Mouse (Mus musculus) thymus, adult 2 months (tissue): ENCODE results near the gene Med12l.

ENCODE experiments used
- CTCF ChIP-seq: fragments of 200-500 bp; IDR thresholded peaks from 2 replicates; pipeline ENCODE4 v1.5.1; 2012; ENCODE audit warnings: mild to moderate bottlenecking, control low read depth, low read length, moderate library complexity, borderline replicate concordance; ENCODE audit not compliant: control insufficient read depth, poor library complexity, insufficient read depth; ENCODE audit errors: extremely low read depth
- POLR2A ChIP-seq: fragments of 200-500 bp; IDR thresholded peaks from 2 replicates; pipeline ENCODE4 v1.6.1; 2012; ENCODE audit warnings: mild to moderate bottlenecking, low read length, control low read depth, moderate library complexity; ENCODE audit not compliant: control insufficient read depth, poor library complexity, insufficient read depth; ENCODE audit errors: extremely low read depth

GRCm38 (mm10) chr3:59210089-59210488 lies 204.5 kb downstream of the Med12l start:
- TF ChIP-seq POLR2A: no peak
- no peak for TF ChIP-seq CTCF
